Mouse (Mus musculus) lung, adult 2 months (tissue): Measurements from ENCODE around the gene Fam71b.

Experiments
- CTCF ChIP-seq: fragments of 200-500 bp; IDR thresholded peaks from 2 replicates; pipeline ENCODE4 v1.5.1; 2011; ENCODE audit warnings: mild to moderate bottlenecking, low read length, control low read depth; ENCODE audit not compliant: insufficient read depth
- POLR2A ChIP-seq: fragments of 200-500 bp; IDR thresholded peaks from 2 replicates; pipeline ENCODE4 v1.6.1; 2011; ENCODE audit warnings: low read depth, mild to moderate bottlenecking, control low read depth, low read length, borderline replicate concordance; ENCODE audit errors: extremely low read depth

- TF ChIP-seq CTCF (no peak), POLR2A (no peak)
These were observed 24.9 kb downstream of the Fam71b start for GRCm38 (mm10) chr11:46421086-46421888.
